Mouse (Mus musculus) testis, adult 2 months (tissue): ENCODE data around the gene Csrnp1. TPM values are rescaled to one million over a fixed set of nuclear protein-coding genes. Genes with fewer than 3 reads are reported as not detected.

Source experiments
- H3K27ac ChIP-seq: fragments of 200-500 bp; 2 replicates; pipeline ENCODE4 v1.5.1; 2012; ENCODE audit warnings: low read depth, low read length; ENCODE audit not compliant: control insufficient read depth, insufficient read depth
- H3K27me3 ChIP-seq: fragments of 200-500 bp; 2 replicates; pipeline ENCODE4 v1.6.1; 2012; ENCODE audit warnings: mild to moderate bottlenecking, low read length, moderate library complexity; ENCODE audit not compliant: control insufficient read depth, insufficient read depth
- H3K36me3 ChIP-seq: fragments of 200-500 bp; 2 replicates; pipeline ENCODE4 v1.6.1; 2012; ENCODE audit warnings: mild to moderate bottlenecking, low read length; ENCODE audit not compliant: control insufficient read depth, insufficient read depth
- H3K4me1 ChIP-seq: fragments of 200-500 bp; 2 replicates; pipeline ENCODE4 v1.6.1; 2012; ENCODE audit warnings: low read length; ENCODE audit not compliant: control insufficient read depth, insufficient read depth
- H3K4me3 ChIP-seq: fragments of 200-500 bp; 2 replicates; pipeline ENCODE4 v1.5.1; 2012; ENCODE audit warnings: low read depth, mild to moderate bottlenecking, low read length, moderate library complexity, mixed read lengths; ENCODE audit not compliant: control insufficient read depth
- CTCF ChIP-seq: fragments of 200-500 bp; IDR thresholded peaks from 2 replicates; pipeline ENCODE4 v1.5.1; 2012; ENCODE audit warnings: low read depth, mild to moderate bottlenecking, inconsistent platforms, low read length, moderate library complexity; ENCODE audit not compliant: control insufficient read depth, insufficient read depth, insufficient replicate concordance
- POLR2A ChIP-seq: fragments of 200-500 bp; IDR thresholded peaks from 2 replicates; pipeline ENCODE4 v1.6.1; 2012; ENCODE audit warnings: low read depth, mild to moderate bottlenecking, inconsistent platforms, low read length, moderate library complexity; ENCODE audit not compliant: control insufficient read depth
- polyA plus RNA-seq: library from polyadenylated mRNA; depleted of rRNA; stranded (reverse); fragments of >200 nt; gene quantifications from 2 replicates; pipeline ENCODE4 v1.2.3, GENCODE M21; 2012

Csrnp1 gene
- polyA plus RNA-seq, 1 experiment, result 99.9 TPM

- no peak overlapping the region for H3K27ac ChIP-seq
- TF ChIP-seq POLR2A, result no peak
- TF ChIP-seq CTCF, result no peak
- no peaks in the 10 kb centered on the region for H3K36me3 ChIP-seq
- peak overlapping the region; percentile 68 for H3K4me3 ChIP-seq
- H3K27me3 ChIP-seq, result no peaks in the 10 kb centered on the region
- H3K4me1 ChIP-seq, result peaks cover 16% of the 10 kb centered on the region
These were observed 27.1 kb upstream of the Csrnp1 start for GRCm38 (mm10) chr9:120011533-120011932.

DNA sequence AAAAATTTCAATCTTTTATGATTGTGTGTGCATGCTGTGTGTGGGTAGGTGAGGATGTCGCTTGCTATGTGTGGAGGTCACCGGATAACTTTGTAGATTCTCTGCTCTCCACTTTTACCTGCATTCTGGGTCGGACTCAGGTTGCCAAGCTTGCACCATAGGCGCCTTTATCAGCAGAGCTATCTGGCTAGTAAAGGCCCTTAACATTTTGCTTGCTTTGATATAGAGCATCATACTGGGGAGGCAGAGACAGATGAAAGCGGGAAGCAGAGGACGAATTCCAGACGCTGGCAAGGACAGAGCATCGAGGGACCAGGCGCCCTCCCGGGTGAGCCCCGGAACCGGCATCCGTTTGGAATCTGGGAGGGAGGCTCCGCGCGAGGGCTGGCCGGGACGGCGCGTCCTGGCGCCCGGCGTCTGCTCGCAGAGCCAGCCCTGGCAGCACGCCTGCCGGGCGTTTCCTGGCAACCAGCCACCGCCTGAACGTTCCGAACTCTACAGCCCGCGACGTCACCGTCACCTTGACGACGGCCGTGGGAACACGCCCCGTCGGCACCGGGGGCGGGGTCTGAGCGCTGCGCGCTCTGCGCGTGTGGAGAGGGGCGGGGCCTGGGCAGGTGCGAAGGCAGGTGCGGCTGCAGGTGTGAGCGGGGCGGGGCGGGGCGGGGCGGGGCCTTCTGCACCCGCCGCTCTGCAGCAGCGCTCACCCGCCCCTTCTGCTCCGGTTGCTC lies 26.5 kb upstream of the Csrnp1 start:
- peaks cover 16% of the 10 kb centered on the region for H3K4me1 ChIP-seq
- H3K36me3 ChIP-seq, result no peaks in the 10 kb centered on the region
- TF ChIP-seq CTCF, result no peak
- peak overlapping the region; percentile 82 for H3K4me3 ChIP-seq
- no peaks in the 10 kb centered on the region for H3K27me3 ChIP-seq
- peak overlapping the region; percentile 36; the same call in 1 of the 2 replicates for H3K27ac ChIP-seq

GRCm38 (mm10) chr9:120009871-120010270 lies 25.4 kb upstream of the Csrnp1 start:
- Histone ChIP-seq H3K36me3 (no peaks in the 10 kb centered on the region), H3K27ac (no peak overlapping the region), H3K27me3 (no peaks in the 10 kb centered on the region), H3K4me1 (peaks cover 13% of the 10 kb centered on the region), H3K4me3 (peak overlapping the region; percentile 52)
- TF ChIP-seq CTCF, result no peak
- TF ChIP-seq POLR2A, result no peak

DNA sequence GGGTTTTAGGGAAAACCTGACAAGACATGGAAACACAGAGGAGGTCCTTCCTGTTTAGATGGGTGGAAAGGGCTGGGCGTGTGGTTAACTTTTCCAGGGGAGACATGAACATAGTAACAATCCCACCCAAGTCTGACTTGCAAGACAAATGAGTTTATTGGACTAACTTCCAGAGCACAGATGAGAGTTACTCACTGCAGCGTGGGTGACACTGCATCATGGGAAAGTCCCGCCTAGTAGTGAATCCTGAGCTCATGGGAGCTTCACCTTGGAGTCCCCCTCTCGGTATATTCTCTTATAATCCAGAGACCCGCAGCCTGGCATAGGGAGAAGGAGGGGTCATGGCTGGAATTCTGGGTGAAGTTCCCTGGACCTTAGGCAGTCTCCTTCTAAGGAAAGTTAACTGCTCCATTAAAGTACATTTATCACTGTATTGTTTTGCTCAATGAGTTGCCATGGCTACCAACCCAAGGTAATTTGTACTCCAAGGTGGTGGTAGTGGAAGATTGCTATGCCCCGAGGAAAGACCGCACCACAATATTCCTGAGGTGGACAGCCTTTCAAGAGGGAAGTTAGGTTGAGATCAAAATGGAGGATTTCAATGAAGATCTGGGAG lies 24.9 kb upstream of the Csrnp1 start:
- no peak for TF ChIP-seq CTCF
- TF ChIP-seq POLR2A, result no peak
- H3K36me3 ChIP-seq, result no peaks in the 10 kb centered on the region
- H3K27ac ChIP-seq, result no peak overlapping the region
- peak overlapping the region; percentile 52 for H3K4me3 ChIP-seq
- no peaks in the 10 kb centered on the region for H3K27me3 ChIP-seq
- peaks cover 11% of the 10 kb centered on the region for H3K4me1 ChIP-seq

DNA sequence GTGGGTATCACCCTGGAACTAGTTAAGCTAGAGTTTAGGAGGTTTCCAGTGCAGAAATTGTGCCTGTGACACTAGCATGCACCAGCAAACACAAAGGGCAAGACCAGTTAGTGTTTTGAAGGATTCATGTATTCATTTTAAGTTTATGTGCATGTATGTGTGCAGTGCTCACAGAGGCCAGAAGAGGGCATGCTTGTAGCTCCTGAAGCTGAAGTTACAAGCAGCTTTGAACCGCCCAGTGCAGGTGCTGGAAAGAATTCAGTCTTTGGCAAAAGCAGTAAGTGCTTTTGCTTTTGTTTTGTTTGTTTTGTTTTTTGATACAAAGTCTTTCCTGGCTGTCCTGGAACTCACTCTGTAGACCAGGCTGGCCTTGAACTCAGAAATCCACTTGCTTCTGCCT lies 23.4 kb upstream of the Csrnp1 start:
- no peaks in the 10 kb centered on the region for H3K36me3 ChIP-seq
- H3K27ac ChIP-seq, result no peak overlapping the region
- TF ChIP-seq POLR2A (no peak), CTCF (no peak)
- peaks cover 11% of the 10 kb centered on the region for H3K4me1 ChIP-seq
- no peak overlapping the region for H3K4me3 ChIP-seq
- no peaks in the 10 kb centered on the region for H3K27me3 ChIP-seq

DNA sequence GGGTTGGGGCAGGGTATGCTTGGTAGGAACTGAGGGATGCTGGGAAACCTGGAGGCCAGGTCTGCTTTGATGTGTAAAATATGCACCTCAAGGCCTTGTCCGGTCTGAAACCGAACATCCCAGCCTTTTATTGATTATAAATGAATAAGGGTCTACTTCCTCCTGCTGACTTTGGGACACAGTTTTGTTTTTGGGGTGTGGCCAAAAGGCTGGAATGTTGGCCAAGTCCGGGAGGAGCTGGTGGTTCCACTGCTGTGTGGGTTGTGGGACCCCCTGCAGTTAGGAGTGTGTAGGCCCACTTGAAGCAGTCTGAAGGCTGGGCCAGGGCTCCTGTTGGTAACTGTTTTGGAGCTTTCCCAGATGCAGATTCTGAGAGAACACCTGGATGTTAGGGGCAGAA lies 21.5 kb upstream of the Csrnp1 start:
- H3K4me3 ChIP-seq, result no peak overlapping the region
- peaks cover 13% of the 10 kb centered on the region for H3K4me1 ChIP-seq
- H3K27me3 ChIP-seq, result no peaks in the 10 kb centered on the region
- H3K27ac ChIP-seq, result no peak overlapping the region
- no peak for TF ChIP-seq POLR2A
- no peak for TF ChIP-seq CTCF
- no peaks in the 10 kb centered on the region for H3K36me3 ChIP-seq

DNA sequence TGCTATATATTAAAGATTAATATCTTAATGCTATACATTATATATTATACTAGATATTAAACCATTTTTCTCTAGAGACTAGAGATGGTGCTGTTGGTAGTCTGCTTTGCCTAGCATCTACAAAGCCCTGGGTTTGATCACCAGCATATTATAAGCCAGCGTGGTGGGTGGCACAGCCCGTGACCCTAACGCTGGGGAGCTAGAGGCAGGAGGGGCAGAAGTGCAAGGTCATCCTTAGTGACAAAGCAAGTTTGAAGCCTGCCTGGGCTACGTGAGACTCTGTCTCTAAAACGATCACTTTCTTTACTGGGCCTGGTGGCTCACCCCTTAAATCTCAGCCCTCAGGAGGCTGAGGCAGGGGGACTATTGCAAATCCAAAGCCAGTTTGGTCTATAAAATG lies 18.4 kb upstream of the Csrnp1 start:
- TF ChIP-seq POLR2A, result no peak
- no peak for TF ChIP-seq CTCF
- no peak overlapping the region for H3K27ac ChIP-seq
- H3K4me3 ChIP-seq, result no peak overlapping the region
- H3K27me3 ChIP-seq, result no peaks in the 10 kb centered on the region
- peaks cover 8% of the 10 kb centered on the region for H3K4me1 ChIP-seq
- H3K36me3 ChIP-seq, result no peaks in the 10 kb centered on the region
